Mouse (Mus musculus): ENCODE measurements around the gene Itgb8. TPM values are rescaled to one million over a fixed set of nuclear protein-coding genes. Genes with fewer than 3 reads are reported as not detected.

Itgb8 gene
- total and polyA plus RNA-seq, 2 experiments from 2014 or later, result 1.2 to 6.0 TPM

DNA sequence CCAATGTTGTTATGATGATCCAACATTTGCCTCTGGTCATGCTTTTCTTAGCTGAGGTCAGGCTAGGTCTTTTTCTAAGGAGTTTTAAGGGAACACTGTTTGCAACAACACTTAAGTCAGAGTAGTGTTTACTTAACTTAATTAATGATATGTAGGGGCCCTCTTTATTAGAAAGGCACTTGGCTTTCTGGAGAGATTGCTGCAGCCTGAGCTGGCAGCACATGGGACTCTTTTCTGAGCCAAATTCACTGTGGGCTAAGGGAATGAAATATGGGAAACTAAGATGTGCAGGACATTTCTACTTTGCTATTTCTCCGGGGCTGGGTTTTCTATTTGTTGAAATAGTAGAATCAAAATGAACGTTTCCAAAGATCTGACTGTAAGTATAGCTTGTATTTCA lies 73.5 kb downstream of the Itgb8 start:
- no peaks in the 10 kb centered on the region for H3K9me3 ChIP-seq (replicated peaks; ENCODE audit: control insufficient read depth, low read length)
- no peak overlapping the region for H3K4me2 ChIP-seq (ENCODE audit: low read depth, low read length)
- no peak for ATAC-seq (ENCODE audit: insufficient read depth, low read depth)
- no peak overlapping the region for H3K4me3 ChIP-seq (ENCODE audit: low read depth, low read length)
- no peak overlapping the region for H3K9ac ChIP-seq (replicated peaks; ENCODE audit: low read depth, low read length)
- no peaks in the 10 kb centered on the region for H3K4me1 ChIP-seq (ENCODE audit: control insufficient read depth, insufficient read depth)
- WGBS, result 77% methylated on average over 2 of the region's 2 CpGs
- no peak overlapping the region for H3K27ac ChIP-seq (ENCODE audit: low read depth)
- TF ChIP-seq EP300 (IDR thresholded peaks at IDR 0.05; ENCODE audit: low read depth) (no peak), CTCF (IDR thresholded peaks at IDR 0.05; ENCODE audit: low read depth) (no peak)
- H3K36me3 ChIP-seq (replicated peaks; ENCODE audit: control insufficient read depth, insufficient read depth, low read length), result no peaks in the 10 kb centered on the region
- DNase-seq (ENCODE audit: low spot score), result no peak
- H3K27me3 ChIP-seq (ENCODE audit: control insufficient read depth, insufficient read depth, low read length), result no peaks in the 10 kb centered on the region

DNA sequence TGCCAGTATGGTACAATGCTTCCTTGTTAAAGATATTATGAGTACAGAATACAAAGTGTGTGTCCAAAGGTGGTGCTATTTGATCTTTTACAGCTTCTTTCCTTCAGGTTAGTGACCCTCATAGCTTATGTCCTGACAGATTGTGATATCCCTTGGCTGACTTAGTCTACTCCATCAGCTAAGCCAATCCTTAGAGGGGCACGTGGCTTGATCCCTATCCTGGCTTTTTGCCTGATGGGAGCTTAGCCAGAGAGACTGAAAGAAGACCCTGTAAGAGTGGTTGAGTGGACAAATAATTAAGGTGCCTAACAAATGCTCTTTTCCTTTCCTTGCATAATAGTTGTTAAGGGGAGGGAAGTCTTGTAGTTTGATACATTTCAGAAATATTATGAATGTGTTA lies 73.9 kb downstream of the Itgb8 start:
- Histone ChIP-seq H3K36me3 (replicated peaks; ENCODE audit: control insufficient read depth, insufficient read depth, low read length) (no peaks in the 10 kb centered on the region), H3K4me1 (ENCODE audit: control insufficient read depth, insufficient read depth) (no peaks in the 10 kb centered on the region), H3K9me3 (replicated peaks; ENCODE audit: control insufficient read depth, low read length) (no peaks in the 10 kb centered on the region), H3K27me3 (ENCODE audit: control insufficient read depth, insufficient read depth, low read length) (no peaks in the 10 kb centered on the region), H3K4me3 (ENCODE audit: low read depth, low read length) (no peak overlapping the region), H3K27ac (ENCODE audit: low read depth) (no peak overlapping the region), H3K4me2 (ENCODE audit: low read depth, low read length) (no peak overlapping the region), H3K9ac (replicated peaks; ENCODE audit: low read depth, low read length) (no peak overlapping the region)
- 53% methylated on average over 1 of the region's 1 CpGs for WGBS
- DNase-seq (ENCODE audit: low spot score), result no peak
- no peak for ATAC-seq (ENCODE audit: insufficient read depth, low read depth)
- TF ChIP-seq EP300 (IDR thresholded peaks at IDR 0.05; ENCODE audit: low read depth), result no peak
- TF ChIP-seq CTCF (IDR thresholded peaks at IDR 0.05; ENCODE audit: low read depth), result no peak

DNA sequence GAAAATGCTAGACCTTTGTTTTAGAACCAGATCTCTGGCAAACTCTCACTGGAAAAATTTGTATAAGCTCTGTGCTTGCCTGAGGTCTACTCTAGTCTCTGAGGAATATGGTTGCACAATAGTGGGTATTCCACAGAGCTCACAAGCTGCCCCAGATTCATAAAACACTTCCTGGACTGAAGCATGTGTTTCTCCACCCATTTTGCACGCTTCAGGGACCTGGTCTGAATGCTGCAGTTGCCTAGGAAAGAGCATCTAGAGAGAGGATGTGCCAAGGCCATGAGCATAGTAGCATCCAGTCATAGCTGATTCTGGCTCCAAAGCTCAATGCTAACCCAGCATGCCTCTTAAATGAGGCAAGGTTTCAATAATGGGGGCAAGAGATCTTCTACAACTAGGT lies 74.4 kb downstream of the Itgb8 start:
- TF ChIP-seq EP300 (IDR thresholded peaks at IDR 0.05; ENCODE audit: low read depth) (no peak), CTCF (IDR thresholded peaks at IDR 0.05; ENCODE audit: low read depth) (no peak)
- Histone ChIP-seq H3K36me3 (replicated peaks; ENCODE audit: control insufficient read depth, insufficient read depth, low read length) (no peaks in the 10 kb centered on the region), H3K9me3 (replicated peaks; ENCODE audit: control insufficient read depth, low read length) (no peaks in the 10 kb centered on the region), H3K27me3 (ENCODE audit: control insufficient read depth, insufficient read depth, low read length) (no peaks in the 10 kb centered on the region), H3K9ac (replicated peaks; ENCODE audit: low read depth, low read length) (no peak overlapping the region), H3K4me2 (ENCODE audit: low read depth, low read length) (no peak overlapping the region), H3K4me3 (ENCODE audit: low read depth, low read length) (no peak overlapping the region), H3K27ac (ENCODE audit: low read depth) (no peak overlapping the region), H3K4me1 (ENCODE audit: control insufficient read depth, insufficient read depth) (no peaks in the 10 kb centered on the region)
- WGBS, result 61% methylated on average over 1 of the region's 1 CpGs
- ATAC-seq (ENCODE audit: insufficient read depth, low read depth), result no peak
- DNase-seq (ENCODE audit: low spot score), result no peak

DNA sequence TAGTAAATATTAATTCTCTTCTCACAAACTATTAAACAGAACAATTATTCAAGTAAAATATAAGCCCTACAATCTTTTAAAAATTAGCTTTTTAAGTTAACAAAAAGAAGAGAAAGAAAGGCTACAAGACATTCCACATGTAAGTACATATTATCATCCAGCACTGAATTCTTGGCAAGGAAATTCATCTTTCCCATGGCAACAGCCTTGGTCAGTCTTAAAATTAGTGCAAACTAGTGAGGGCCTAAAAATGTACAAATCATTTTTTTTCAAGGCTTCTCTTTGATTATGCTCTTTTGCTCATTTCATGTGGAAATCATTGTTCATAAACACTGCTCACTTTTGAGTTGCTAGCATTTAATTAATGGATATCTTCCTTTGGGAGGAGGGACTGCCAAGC lies 77.8 kb downstream of the Itgb8 start:
- TF ChIP-seq CTCF (IDR thresholded peaks at IDR 0.05; ENCODE audit: low read depth) (no peak), EP300 (IDR thresholded peaks at IDR 0.05; ENCODE audit: low read depth) (no peak)
- no peak for DNase-seq (ENCODE audit: low spot score)
- Histone ChIP-seq H3K36me3 (replicated peaks; ENCODE audit: control insufficient read depth, insufficient read depth, low read length) (no peaks in the 10 kb centered on the region), H3K4me3 (ENCODE audit: low read depth, low read length) (no peak overlapping the region), H3K9me3 (replicated peaks; ENCODE audit: control insufficient read depth, low read length) (no peaks in the 10 kb centered on the region), H3K4me2 (ENCODE audit: low read depth, low read length) (no peak overlapping the region), H3K9ac (replicated peaks; ENCODE audit: low read depth, low read length) (no peak overlapping the region), H3K27ac (ENCODE audit: low read depth) (no peak overlapping the region), H3K4me1 (ENCODE audit: control insufficient read depth, insufficient read depth) (no peaks in the 10 kb centered on the region), H3K27me3 (ENCODE audit: control insufficient read depth, insufficient read depth, low read length) (no peaks in the 10 kb centered on the region)
- no peak for ATAC-seq (ENCODE audit: insufficient read depth, low read depth)

DNA sequence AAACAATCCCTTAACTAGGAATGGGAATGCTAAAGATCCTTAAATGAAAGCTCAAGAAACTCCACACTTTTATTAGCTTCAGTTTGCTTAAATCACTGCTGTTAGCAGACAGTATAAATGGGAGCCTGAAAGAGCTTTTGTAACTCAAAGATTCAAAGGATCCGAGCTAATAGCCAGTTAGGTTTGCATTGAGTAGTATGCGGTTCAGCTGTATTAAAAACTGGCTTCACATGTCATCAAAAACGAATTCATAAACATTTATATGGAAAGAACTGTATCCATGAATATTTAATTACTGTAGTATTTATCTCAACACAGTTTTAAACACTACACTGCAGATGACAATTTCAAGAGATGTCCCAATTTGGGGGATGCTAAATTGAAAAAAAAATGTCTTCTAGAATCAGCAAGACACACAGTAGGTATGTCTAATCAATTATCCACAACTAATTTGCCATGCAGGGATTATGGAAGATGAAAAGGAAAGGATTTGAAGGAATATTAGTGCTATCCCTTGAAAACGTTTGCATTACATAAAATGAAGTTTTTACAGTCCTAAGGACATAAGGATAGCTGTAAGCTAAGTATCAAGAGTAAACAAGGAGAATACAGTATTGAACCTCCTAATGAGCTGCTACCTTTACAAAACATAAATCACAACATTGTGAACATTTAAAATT lies 79.2 kb downstream of the Itgb8 start:
- TF ChIP-seq CTCF (IDR thresholded peaks at IDR 0.05; ENCODE audit: low read depth) (no peak), EP300 (IDR thresholded peaks at IDR 0.05; ENCODE audit: low read depth) (no peak)

DNA sequence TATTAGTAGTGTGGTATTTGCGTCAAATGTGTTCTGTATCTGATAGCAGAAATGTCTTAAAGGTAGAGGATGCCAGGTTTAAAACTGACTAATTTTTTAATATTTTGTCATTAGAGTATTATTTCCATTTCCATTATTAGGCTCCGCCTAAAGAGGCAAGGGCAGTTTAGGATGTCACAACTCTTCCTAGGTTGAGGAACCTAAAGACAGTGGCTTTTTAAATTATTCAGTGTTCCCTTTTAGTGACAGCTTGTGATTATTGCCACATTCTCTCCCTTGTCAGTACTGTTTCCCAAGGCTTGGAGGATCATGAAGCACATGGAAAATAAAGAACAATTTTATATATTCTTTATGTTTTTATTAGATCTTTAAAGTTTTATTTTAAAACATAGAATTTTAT lies 80.9 kb downstream of the Itgb8 start:
- Histone ChIP-seq H3K36me3 (replicated peaks; ENCODE audit: control insufficient read depth, insufficient read depth, low read length) (no peaks in the 10 kb centered on the region), H3K4me3 (ENCODE audit: low read depth, low read length) (no peak overlapping the region), H3K27ac (ENCODE audit: low read depth) (no peak overlapping the region), H3K27me3 (ENCODE audit: control insufficient read depth, insufficient read depth, low read length) (no peaks in the 10 kb centered on the region), H3K9me3 (replicated peaks; ENCODE audit: control insufficient read depth, low read length) (no peaks in the 10 kb centered on the region), H3K9ac (replicated peaks; ENCODE audit: low read depth, low read length) (no peak overlapping the region), H3K4me2 (ENCODE audit: low read depth, low read length) (no peak overlapping the region), H3K4me1 (ENCODE audit: control insufficient read depth, insufficient read depth) (no peaks in the 10 kb centered on the region)
- ATAC-seq (ENCODE audit: insufficient read depth, low read depth) (no peak), DNase-seq (ENCODE audit: low spot score) (no peak)
- 89% methylated on average over 2 of the region's 2 CpGs for WGBS
- TF ChIP-seq CTCF (IDR thresholded peaks at IDR 0.05; ENCODE audit: low read depth) (no peak), EP300 (IDR thresholded peaks at IDR 0.05; ENCODE audit: low read depth) (no peak)

More for the DNA sequence above, 79.2 kb downstream of the Itgb8 start:
- no peak for ATAC-seq (ENCODE audit: insufficient read depth, low read depth)
- DNase-seq (ENCODE audit: low spot score), result no peak
- 60% methylated on average over 4 of the region's 4 CpGs for WGBS
- Histone ChIP-seq H3K27me3 (ENCODE audit: control insufficient read depth, insufficient read depth, low read length) (no peaks in the 10 kb centered on the region), H3K9ac (replicated peaks; ENCODE audit: low read depth, low read length) (no peak overlapping the region), H3K27ac (ENCODE audit: low read depth) (no peak overlapping the region), H3K36me3 (replicated peaks; ENCODE audit: control insufficient read depth, insufficient read depth, low read length) (no peaks in the 10 kb centered on the region), H3K4me3 (ENCODE audit: low read depth, low read length) (no peak overlapping the region), H3K9me3 (replicated peaks; ENCODE audit: control insufficient read depth, low read length) (no peaks in the 10 kb centered on the region), H3K4me2 (ENCODE audit: low read depth, low read length) (no peak overlapping the region), H3K4me1 (ENCODE audit: control insufficient read depth, insufficient read depth) (no peaks in the 10 kb centered on the region)

Measured in heart, postnatal 0 days (tissue).